Mouse (Mus musculus): ENCODE results near the gene Atp5g2. TPM values are rescaled to one million over a fixed set of nuclear protein-coding genes. Genes with fewer than 3 reads are reported as not detected.

The Atp5g2 gene
- total and polyA plus RNA-seq, 3 experiments = 59.4 to 513 TPM; not detected in 1

- Histone ChIP-seq H3K9ac (ENCODE audit: control insufficient read depth, low read depth, low read length, poor library complexity, severe bottlenecking) (no peak overlapping the region), H3K27ac (ENCODE audit: control insufficient read depth, low read depth, low read length) (no peak overlapping the region), H3K36me3 (ENCODE audit: control insufficient read depth in 1 of 2, insufficient read depth in 2 of 2, low read length in 2 of 2) (no peaks in the 10 kb centered on the region), H3K9me3 (replicated peaks; ENCODE audit: insufficient read depth, low read length) (no peaks in the 10 kb centered on the region), H3K27me3 (ENCODE audit: control insufficient read depth in 1 of 2, insufficient read depth in 2 of 2, low read length in 2 of 2) (peaks cover 14 to 17% of the 10 kb centered on the region in 2 experiments), H3K4me3 (ENCODE audit: control insufficient read depth in 1 of 2, insufficient read depth in 1 of 2, low read depth in 2 of 2, low read length in 2 of 2) (no peak overlapping the region), H3K79me2 (ENCODE audit: control insufficient read depth, insufficient read depth, low read length, poor library complexity) (no peaks in the 10 kb centered on the region), H3K4me1 (ENCODE audit: control insufficient read depth in 1 of 2, insufficient read depth in 2 of 2, low read length in 2 of 2) (no peaks in the 10 kb centered on the region)
- no peak for DNase-seq (ENCODE audit: low read depth, low spot score)
- no peak for TF ChIP-seq TCF12 (IDR thresholded peaks at IDR 0.05; ENCODE audit: low read depth, low read length)
- no peak for TF ChIP-seq ZNF384 (IDR thresholded peaks at IDR 0.05; ENCODE audit: low read depth, low read length)
- no peak for TF ChIP-seq CHD2 (IDR thresholded peaks at IDR 0.05; ENCODE audit: low read length)
- no peak for TF ChIP-seq NRF1 (IDR thresholded peaks at IDR 0.05; ENCODE audit: insufficient read depth, low read depth, low read length, poor library complexity, severe bottlenecking)
- TF ChIP-seq ZC3H11A (IDR thresholded peaks at IDR 0.05; ENCODE audit: low read depth, low read length) = no peak
- no peak for TF ChIP-seq POLR2AphosphoS5 (IDR thresholded peaks at IDR 0.05; ENCODE audit: borderline replicate concordance, low read depth, low read length)
- no peak for TF ChIP-seq USF2 (IDR thresholded peaks at IDR 0.05; ENCODE audit: borderline replicate concordance in 1 of 2, insufficient read depth in 1 of 2, low read depth in 1 of 2, low read length in 2 of 2)
- TF ChIP-seq RAD21 (IDR thresholded peaks at IDR 0.05; ENCODE audit: low read depth, low read length) = no peak
- TF ChIP-seq TAL1 (IDR thresholded peaks at IDR 0.05; ENCODE audit: low read length) = no peak
- TF ChIP-seq USF1 (IDR thresholded peaks at IDR 0.05; ENCODE audit: low read depth, low read length) = no peak
- no peak for TF ChIP-seq GATA1 (IDR thresholded peaks at IDR 0.05; ENCODE audit: low read depth, low read length)
Measured at GRCm38 (mm10) chr15:102685791-102686190, 13.6 kb upstream of the Atp5g2 start.

DNA sequence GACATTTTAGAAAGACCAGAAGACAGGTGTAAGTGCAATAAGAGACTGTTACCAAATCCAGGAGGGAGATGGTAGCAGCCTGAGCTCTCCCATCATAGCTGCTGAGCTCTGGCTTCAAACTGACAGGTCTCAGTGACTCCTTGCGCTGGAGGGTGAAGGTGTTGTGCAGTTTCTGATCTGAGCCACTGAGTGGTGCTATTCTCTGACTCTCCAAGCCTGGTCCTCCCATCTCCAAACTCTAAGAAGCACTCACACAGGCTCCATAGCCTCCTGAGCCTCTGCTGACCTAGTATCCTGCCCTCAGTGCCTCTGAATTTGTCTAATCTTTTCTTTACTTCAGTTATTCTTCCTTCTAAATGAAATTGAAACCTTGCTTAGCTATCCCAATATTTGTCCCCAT, 11.5 kb upstream of the Atp5g2 start:
- DNase-seq (ENCODE audit: low read depth, low spot score) = peak; percentile 74
- Histone ChIP-seq H3K36me3 (ENCODE audit: control insufficient read depth in 1 of 2, insufficient read depth in 2 of 2, low read length in 2 of 2) (no peaks in the 10 kb centered on the region), H3K27me3 (ENCODE audit: control insufficient read depth in 1 of 2, insufficient read depth in 2 of 2, low read length in 2 of 2) (peaks cover 12% of the 10 kb centered on the region in 2 experiments), H3K4me3 (ENCODE audit: control insufficient read depth in 1 of 2, insufficient read depth in 1 of 2, low read depth in 2 of 2, low read length in 2 of 2) (no peak overlapping the region), H3K27ac (ENCODE audit: control insufficient read depth, low read depth, low read length) (no peak overlapping the region), H3K9me3 (replicated peaks; ENCODE audit: insufficient read depth, low read length) (no peaks in the 10 kb centered on the region), H3K9ac (ENCODE audit: control insufficient read depth, low read depth, low read length, poor library complexity, severe bottlenecking) (no peak overlapping the region), H3K79me2 (ENCODE audit: control insufficient read depth, insufficient read depth, low read length, poor library complexity) (no peaks in the 10 kb centered on the region), H3K4me1 (ENCODE audit: control insufficient read depth in 1 of 2, insufficient read depth in 2 of 2, low read length in 2 of 2) (no peaks in the 10 kb centered on the region)
- TF ChIP-seq ZNF384 (IDR thresholded peaks at IDR 0.05; ENCODE audit: low read depth, low read length) (no peak), ETS1 (IDR thresholded peaks at IDR 0.05; ENCODE audit: low read depth, low read length) (no peak), TCF12 (IDR thresholded peaks at IDR 0.05; ENCODE audit: low read depth, low read length) (no peak), RAD21 (IDR thresholded peaks at IDR 0.05; ENCODE audit: low read depth, low read length) (peak; percentile 60), SIN3A (IDR thresholded peaks at IDR 0.05; ENCODE audit: low read length) (no peak), ZKSCAN1 (IDR thresholded peaks at IDR 0.05; ENCODE audit: low read depth, low read length) (no peak), CHD1 (IDR thresholded peaks at IDR 0.05; ENCODE audit: low read depth, low read length) (no peak), MYB (IDR thresholded peaks at IDR 0.05; ENCODE audit: low read depth, low read length) (no peak), MEF2A (IDR thresholded peaks at IDR 0.05; ENCODE audit: extremely low read depth, insufficient replicate concordance, low read depth, low read length, poor library complexity, severe bottlenecking) (no peak), MXI1 (IDR thresholded peaks at IDR 0.05; ENCODE audit: low read depth, low read length) (no peak), POLR2AphosphoS5 (IDR thresholded peaks at IDR 0.05; ENCODE audit: borderline replicate concordance, low read depth, low read length) (no peak), SMC3 (IDR thresholded peaks at IDR 0.05; ENCODE audit: low read depth, low read length) (peak; percentile 67), RCOR1 (IDR thresholded peaks at IDR 0.05; ENCODE audit: low read depth, low read length) (no peak), ZC3H11A (IDR thresholded peaks at IDR 0.05; ENCODE audit: low read depth, low read length) (peak; percentile 40), BHLHE40 (IDR thresholded peaks at IDR 0.05; ENCODE audit: borderline replicate concordance, low read depth, low read length) (no peak), GATA1 (IDR thresholded peaks at IDR 0.05; ENCODE audit: low read depth, low read length) (no peak), NRF1 (IDR thresholded peaks at IDR 0.05; ENCODE audit: insufficient read depth, low read depth, low read length, poor library complexity, severe bottlenecking) (no peak), E2F4 (IDR thresholded peaks at IDR 0.05; ENCODE audit: borderline replicate concordance, low read depth, low read length) (no peak), CTCF (IDR thresholded peaks at IDR 0.05 in 2 of 3, conservative IDR thresholded peaks at IDR 0.05 in 1 of 3; ENCODE audit: control insufficient read depth in 1 of 3, insufficient read depth in 1 of 3, low read depth in 2 of 3, low read length in 3 of 3, poor library complexity in 1 of 3, severe bottlenecking in 1 of 3) (peak; percentile 66 to 82 (median 68)), CHD2 (IDR thresholded peaks at IDR 0.05; ENCODE audit: low read length) (no peak), TBP (IDR thresholded peaks at IDR 0.05; ENCODE audit: low read depth, low read length) (no peak), TAL1 (IDR thresholded peaks at IDR 0.05; ENCODE audit: low read length) (no peak), EP300 (IDR thresholded peaks at IDR 0.05; ENCODE audit: low read depth in 1 of 2, low read length in 2 of 2) (no peak), ZMIZ1 (IDR thresholded peaks at IDR 0.05; ENCODE audit: low read depth, low read length) (no peak), MAX (IDR thresholded peaks at IDR 0.05; ENCODE audit: low read length) (no peak), UBTF (IDR thresholded peaks at IDR 0.05; ENCODE audit: borderline replicate concordance, insufficient read depth, low read depth, low read length) (no peak), JUND (IDR thresholded peaks at IDR 0.05; ENCODE audit: low read depth, low read length) (no peak), POLR2A (IDR thresholded peaks at IDR 0.05; ENCODE audit: control insufficient read depth in 1 of 2, insufficient read depth in 1 of 2, low read depth in 1 of 2, low read length in 2 of 2, poor library complexity in 1 of 2) (no peak)

Measured in MEL (cell line).